Mouse (Mus musculus) ES-E14 (cell line): ENCODE results near the gene Ccdc125.

ENCODE experiments used
- CHD2 ChIP-seq: IDR thresholded peaks from 2 replicates; pipeline ENCODE4 v1.6.1; 2014; ENCODE audit warnings: mild to moderate bottlenecking, low read depth, low read length, inconsistent platforms
- HCFC1 ChIP-seq: IDR thresholded peaks from 2 replicates; pipeline ENCODE4 v1.6.1; 2012; ENCODE audit warnings: low read length, inconsistent platforms, borderline replicate concordance; ENCODE audit not compliant: insufficient read depth
- ZC3H11A ChIP-seq: IDR thresholded peaks from 2 replicates; pipeline ENCODE4 v1.6.1; 2012; ENCODE audit warnings: low read depth, mild to moderate bottlenecking, inconsistent platforms, low read length, borderline replicate concordance

DNA sequence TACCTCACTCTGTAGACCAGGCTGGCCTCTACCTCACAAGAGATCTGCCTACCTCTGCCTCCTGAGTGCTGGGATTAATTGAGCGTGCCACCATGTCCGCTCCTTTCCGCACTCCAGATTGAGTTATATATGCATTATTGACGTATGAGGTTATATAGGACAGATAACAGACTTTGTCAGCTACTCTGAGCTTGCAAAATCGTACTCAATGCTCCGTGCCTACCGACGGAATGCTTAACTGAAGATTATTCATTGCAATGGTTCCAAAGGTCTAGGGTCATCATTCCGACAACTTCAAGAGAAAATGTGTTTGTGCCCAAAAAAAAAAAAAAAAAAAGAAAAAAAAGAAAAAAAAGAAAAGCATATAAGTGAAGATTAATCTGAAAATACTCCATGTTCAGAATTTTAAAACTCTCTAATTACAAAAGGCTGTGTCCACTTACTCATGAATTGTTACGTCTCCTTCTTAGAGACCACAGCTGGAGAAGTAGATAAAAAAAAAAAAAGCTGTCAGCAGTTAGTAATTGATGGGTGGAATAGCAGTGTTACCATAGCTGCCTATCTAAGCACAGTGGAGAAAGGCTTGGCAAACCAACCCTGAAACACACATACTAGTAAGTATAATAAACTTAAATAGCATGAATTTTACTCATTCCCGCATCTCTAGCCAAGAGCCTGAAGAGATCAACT is 74.0 kb downstream of the Ccdc125 start:
- no peak for TF ChIP-seq CHD2
- no peak for TF ChIP-seq ZC3H11A
- TF ChIP-seq HCFC1 = no peak
